Mouse (Mus musculus) intestine, embryonic 16.5 days (tissue): ENCODE measurements around the gene Fam122a. TPM values are rescaled to one million over a fixed set of nuclear protein-coding genes. Genes with fewer than 3 reads are reported as not detected.
A peak's percentile ranks its signal among the peaks of the same experiment; 100 is the strongest.

ENCODE experiments used
- ATAC-seq: fragments of 200-750 bp; cut with Nextera tagmentation; 2 replicates; pipeline ENCODE4 v1.8.0; 2017; ENCODE audit warnings: moderate TSS enrichment, moderate library complexity
- H3K27ac ChIP-seq: fragments of 300-500 bp; sonication (generic); 2 replicates; pipeline ENCODE4 v1.5.1; 2014; ENCODE audit warnings: mild to moderate bottlenecking, low read length
- H3K27me3 ChIP-seq: fragments of 300-500 bp; sonication (generic); replicated peaks from 2 replicates; pipeline ENCODE4 v1.6.1; 2014; ENCODE audit warnings: low read length, control low read depth, mixed read lengths; ENCODE audit not compliant: control insufficient read depth, insufficient read depth
- H3K36me3 ChIP-seq: fragments of 300-500 bp; sonication (generic); 2 replicates; pipeline ENCODE4 v1.6.1; 2014; ENCODE audit warnings: low read length, control low read depth; ENCODE audit not compliant: control insufficient read depth, insufficient read depth
- H3K4me1 ChIP-seq: fragments of 300-500 bp; sonication (generic); 2 replicates; pipeline ENCODE4 v1.6.1; 2014; ENCODE audit warnings: low read length, control low read depth, mixed read lengths; ENCODE audit not compliant: control insufficient read depth, insufficient read depth
- H3K4me2 ChIP-seq: fragments of 300-500 bp; sonication (generic); 2 replicates; pipeline ENCODE4 v1.6.1; 2014; ENCODE audit warnings: low read depth, low read length, control low read depth
- H3K4me3 ChIP-seq: fragments of 300-500 bp; sonication (generic); 2 replicates; pipeline ENCODE4 v1.5.1; 2014; ENCODE audit warnings: mild to moderate bottlenecking, low read length
- H3K9ac ChIP-seq: fragments of 300-500 bp; sonication (generic); 2 replicates; pipeline ENCODE4 v1.6.1; 2014; ENCODE audit warnings: low read depth, low read length
- H3K9me3 ChIP-seq: fragments of 300-500 bp; sonication (generic); 2 replicates; pipeline ENCODE4 v1.6.1; 2016; ENCODE audit warnings: low read length, control low read depth; ENCODE audit not compliant: control insufficient read depth
- WGBS: fragments of 180-500 bp; shearing (Covaris S2); extraction: QIAGEN DNeasy Blood & Tissue Kit; methylation state at CpG from one replicate; pipeline ENCODE4 v1.1.7; 2014; 5-methylcytosine and 5-hydroxymethylcytosine counted together
- polyA plus RNA-seq: library from polyadenylated mRNA; unstranded; fragments of >200 nt; fragmentation: Nextera tagmentation; extraction: Ambion mirVana; gene quantifications from 2 replicates; pipeline ENCODE4 v1.2.1, GENCODE M21; 2015

Gene Fam122a
- polyA plus RNA-seq, 1 experiment from 2014 or later: 37.5 TPM

GRCm38 (mm10) chr19:24426759-24427181, 50.4 kb downstream of the Fam122a start:
- peak; percentile 63; the same call in 1 of the 2 replicates for ATAC-seq
- Histone ChIP-seq H3K9me3 (no peaks in the 10 kb centered on the region), H3K36me3 (no peaks in the 10 kb centered on the region), H3K4me2 (no peak overlapping the region), H3K4me3 (no peak overlapping the region), H3K27me3 (no peaks in the 10 kb centered on the region), H3K4me1 (no peaks in the 10 kb centered on the region), H3K27ac (no peak overlapping the region), H3K9ac (no peak overlapping the region)
- 80% methylated on average over 7 of the region's 7 CpGs for WGBS

Other genes with a start within 250 kb of the Fam122a start
- gene Fxn, start 196.8 kb downstream of the Fam122a start, polyA plus RNA-seq: 34.1 and 37.6 TPM in 2 replicates
- 22.1 and 26.1 TPM in 2 replicates for gene Pip5k1b, start 78.5 kb upstream of the Fam122a start, polyA plus RNA-seq
- gene Tmem252, start 196.7 kb upstream of the Fam122a start, polyA plus RNA-seq: 3.8 and 4.8 TPM in 2 replicates